Mouse (Mus musculus) CH12.LX (cell line): ENCODE data around the gene Dlg2.

Experiments used
- CHD2 ChIP-seq: IDR thresholded peaks from 2 replicates; pipeline ENCODE4 v1.6.1; 2011; ENCODE audit warnings: low read length, improper control_type of control experiment
- CTCF ChIP-seq, 2 experiments: IDR thresholded peaks in 1 of 2; conservative IDR thresholded peaks in 1 of 2; 2 replicates each; pipeline ENCODE4 v1.5.1; 2011 to 2012; ENCODE audit warnings: low read depth in 2 of 2, low read length in 2 of 2, improper control_type of control experiment in 1 of 2, inconsistent platforms in 1 of 2, mild to moderate bottlenecking in 1 of 2, moderate library complexity in 1 of 2
- EP300 ChIP-seq: IDR thresholded peaks from 2 replicates; pipeline ENCODE4 v1.6.1; 2011; ENCODE audit warnings: low read length, improper control_type of control experiment
- GABPA ChIP-seq: IDR thresholded peaks from 2 replicates; pipeline ENCODE4 v1.6.1; 2012; ENCODE audit warnings: low read depth, low read length, improper control_type of control experiment, inconsistent platforms; ENCODE audit not compliant: insufficient replicate concordance
- HCFC1 ChIP-seq: IDR thresholded peaks from 2 replicates; pipeline ENCODE4 v1.6.1; 2012; ENCODE audit warnings: low read depth, mild to moderate bottlenecking, inconsistent platforms, low read length, improper control_type of control experiment
- KAT2A ChIP-seq: IDR thresholded peaks from 2 replicates; pipeline ENCODE4 v1.6.1; 2012; ENCODE audit warnings: low read length, improper control_type of control experiment, inconsistent platforms; ENCODE audit not compliant: insufficient replicate concordance
- MEF2A ChIP-seq: IDR thresholded peaks from 2 replicates; pipeline ENCODE4 v1.6.1; 2014; ENCODE audit warnings: low read depth, mild to moderate bottlenecking, inconsistent platforms, low read length, improper control_type of control experiment, borderline replicate concordance
- MXI1 ChIP-seq: IDR thresholded peaks from 2 replicates; pipeline ENCODE4 v1.6.1; 2011; ENCODE audit warnings: mild to moderate bottlenecking, low read depth, low read length, improper control_type of control experiment
- POLR2A ChIP-seq: IDR thresholded peaks from 2 replicates; pipeline ENCODE4 v1.6.1; 2011; ENCODE audit warnings: low read depth, mild to moderate bottlenecking, improper control_type of control experiment, low read length
- POLR2AphosphoS2 ChIP-seq: IDR thresholded peaks from 2 replicates; pipeline ENCODE4 v1.6.1; 2011; ENCODE audit warnings: low read depth, low read length, improper control_type of control experiment
- SMC3 ChIP-seq: IDR thresholded peaks from 2 replicates; pipeline ENCODE4 v1.6.1; 2011; ENCODE audit warnings: low read depth, low read length, improper control_type of control experiment
- TBP ChIP-seq: conservative IDR thresholded peaks from 2 replicates; pipeline ENCODE4 v1.6.1; 2011; ENCODE audit warnings: low read depth, low read length, improper control_type of control experiment
- USF2 ChIP-seq: conservative IDR thresholded peaks from 2 replicates; pipeline ENCODE4 v1.6.1; 2011; ENCODE audit warnings: low read depth, low read length, improper control_type of control experiment
- ZC3H11A ChIP-seq: IDR thresholded peaks from 2 replicates; pipeline ENCODE4 v1.6.1; 2012; ENCODE audit warnings: low read depth, mild to moderate bottlenecking, inconsistent platforms, low read length, improper control_type of control experiment

GRCm38 (mm10) chr7:92370521-92370920 lies 1894.0 kb downstream of the Dlg2 start:
- TF ChIP-seq EP300 (no peak), POLR2AphosphoS2 (no peak), SMC3 (no peak), POLR2A (no peak), TBP (no peak), CTCF (conservative IDR thresholded peaks at IDR 0.05 in 1 of 2, IDR thresholded peaks at IDR 0.05 in 1 of 2; ENCODE audit: low read depth in 2 of 2, low read length in 2 of 2) (no peak), HCFC1 (no peak), USF2 (no peak), MEF2A (no peak), MXI1 (no peak), ZC3H11A (no peak), GABPA (no peak), CHD2 (no peak), KAT2A (no peak)
